Mouse (Mus musculus): Measurements from ENCODE around the gene Ift81.

- TF ChIP-seq CTCF (IDR thresholded peaks at IDR 0.05; ENCODE audit: borderline replicate concordance, insufficient read depth, low read length) (no peak), POLR2A (IDR thresholded peaks at IDR 0.05; ENCODE audit: low read depth, low read length) (no peak)
These were observed 102.3 kb downstream of the Ift81 start for GRCm38 (mm10) chr5:122512011-122512410.

Measured in embryonic fibroblast, embryonic 13.5 days (primary cell).